Mouse (Mus musculus): ENCODE data around the gene Osbpl9.

- TF ChIP-seq CTCF (IDR thresholded peaks at IDR 0.05; ENCODE audit: low read depth, low read length) (no peak), POLR2A (IDR thresholded peaks at IDR 0.05; ENCODE audit: borderline replicate concordance, low read depth, low read length) (no peak)
Measured at GRCm38 (mm10) chr4:109042739-109043138, 159.3 kb downstream of the Osbpl9 start.

Measured in bone marrow macrophage, adult 2 months (primary cell).